Mouse (Mus musculus): Measurements from ENCODE around the gene Ric3.

DNA sequence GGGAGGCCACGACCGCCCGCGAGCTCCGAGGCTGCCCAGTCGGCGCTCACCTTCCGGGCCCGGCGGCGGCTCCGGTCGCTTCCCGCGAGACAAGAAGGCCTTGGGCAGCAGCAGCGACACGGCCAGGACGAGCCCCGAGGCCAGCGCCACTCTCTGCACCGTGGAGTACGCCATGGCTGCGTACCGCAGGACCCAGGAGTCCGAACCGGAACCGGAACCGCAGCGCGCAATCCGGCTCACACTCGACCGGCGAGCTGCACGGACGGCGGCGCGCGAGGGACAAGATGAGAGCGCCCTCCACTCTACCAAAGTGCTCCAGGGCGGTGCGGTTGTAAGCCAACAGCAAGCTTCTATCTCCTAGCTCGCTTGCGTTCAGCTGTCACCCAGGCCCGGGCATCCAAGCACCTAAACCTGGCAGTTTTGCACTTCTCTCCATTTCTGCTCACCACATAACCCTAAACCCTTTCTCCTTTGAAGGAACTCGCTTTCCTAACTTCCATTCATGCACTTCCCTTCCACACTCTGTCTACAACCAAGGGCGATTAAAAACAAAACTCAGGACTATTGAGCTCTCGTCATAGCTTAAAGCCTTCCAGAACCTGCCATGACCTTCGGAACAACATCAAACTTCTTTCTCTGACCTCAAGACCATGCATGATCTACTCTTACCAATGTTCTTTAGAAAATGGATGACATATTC lies at the start of gene Ric3:
- no peak for TF ChIP-seq CTCF (IDR thresholded peaks at IDR 0.05)
- TF ChIP-seq POLR2A (IDR thresholded peaks at IDR 0.05; ENCODE audit: insufficient read depth, low read depth, low read length), result no peak
- TF ChIP-seq EP300 (IDR thresholded peaks at IDR 0.05; ENCODE audit: insufficient read depth, low read depth, low read length), result no peak

Data from heart, adult 2 months (tissue).